Mouse (Mus musculus): ENCODE results near the gene Erp44.

GRCm38 (mm10) chr4:48267683-48268082 lies 11.7 kb downstream of the Erp44 start:
- TF ChIP-seq CTCF (IDR thresholded peaks at IDR 0.05; ENCODE audit: borderline replicate concordance, extremely low read depth, insufficient read depth, insufficient read length) (no peak), POLR2A (IDR thresholded peaks at IDR 0.05; ENCODE audit: borderline replicate concordance, extremely low read depth, insufficient read depth, insufficient read length, poor library complexity, severe bottlenecking) (no peak)
